ENCODE assay signal across 8 mouse cellular contexts in genomic region chr2:170220443-170220842, GRCm38 (mm10).
DNase-seq lines count a peak whose midpoint lies in the region; ATAC-seq and TF ChIP-seq lines count a peak whose summit lies in the region.

No protein-coding gene starts in this region.

- no peak for TF ChIP-seq CTCF in CH12.LX (conservative IDR thresholded peaks at IDR 0.05 in 1 of 2, IDR thresholded peaks at IDR 0.05 in 1 of 2; ENCODE audit: low read depth in 2 of 2, low read length in 2 of 2)
- no peak for TF ChIP-seq CTCF in cerebellum, adult 2 months (IDR thresholded peaks at IDR 0.05; ENCODE audit: borderline replicate concordance, insufficient read depth, low read depth, low read length)

- H3K9me3 ChIP-seq in erythroblast, embryonic 14.5 days (ENCODE audit: control insufficient read depth, low read length) = no peaks in the 10 kb centered on the region
- no peaks in the 10 kb centered on the region for H3K9me3 ChIP-seq in CH12.LX (replicated peaks; ENCODE audit: low read length)
- H3K9me3 ChIP-seq in forebrain, embryonic 13.5 days (replicated peaks) = no peaks in the 10 kb centered on the region
- no peaks in the 10 kb centered on the region for H3K9me3 ChIP-seq in liver, embryonic 15.5 days (replicated peaks)

- dilution Hi-C loops in CH12.LX (cut with MboI; ENCODE audit: extremely low pct_ligation_motif_present, extremely low pct_unique_long_range_greater_than_20kb, low sequenced_read_pairs) = no loop called here

- H3K4me2 ChIP-seq in CH12.LX (ENCODE audit: insufficient read depth, low read depth, poor library complexity, severe bottlenecking) = peak overlapping the region; percentile 96
- peak overlapping the region; percentile 66 for H3K4me2 ChIP-seq in forebrain, embryonic 13.5 days
- peak overlapping the region; percentile 83 for H3K4me2 ChIP-seq in liver, embryonic 15.5 days

- H3K79me2 ChIP-seq in CH12.LX (replicated peaks; ENCODE audit: control insufficient read depth, extremely low read depth, insufficient read depth, poor library complexity, severe bottlenecking) = no peaks in the 10 kb centered on the region

- no peak for ATAC-seq in erythroblast, adult 5-6 weeks (replicated peaks; ENCODE audit: low FRiP score, poor library complexity, severe bottlenecking)
- ATAC-seq in forebrain, embryonic 13.5 days = peak; percentile 19; the same call in 1 of the 2 replicates
- ATAC-seq in liver, embryonic 15.5 days (ENCODE audit: insufficient read depth) = no peak
- ATAC-seq in inflammation-experienced regulatory T-cells, adult 6 months = no peak

- H3K27ac ChIP-seq in CH12.LX (ENCODE audit: insufficient read depth, low read depth) = no peak overlapping the region
- H3K27ac ChIP-seq in forebrain, embryonic 13.5 days = peak overlapping the region; percentile 95
- H3K27ac ChIP-seq in liver, embryonic 15.5 days (replicated peaks) = peak overlapping the region; percentile 64
- no peak overlapping the region for H3K27ac ChIP-seq in cerebellum, adult 2 months (ENCODE audit: insufficient read depth, low read length)

- no peak for TF ChIP-seq EP300 in CH12.LX (IDR thresholded peaks at IDR 0.05; ENCODE audit: low read length)

- no peak for DNase-seq in CH12.LX (ENCODE audit: extremely low read depth)
- DNase-seq in cerebellum, adult 2 months = no peak
- no peak for DNase-seq in left cerebral cortex, adult 8-10 months (ENCODE audit: low spot score in 2 of 2)

- H3K4me3 ChIP-seq in erythroblast, embryonic 14.5 days (replicated peaks) = peak overlapping the region; percentile 61
- no peak overlapping the region for H3K4me3 ChIP-seq in CH12.LX (replicated peaks in 1 of 3; ENCODE audit: low read depth in 2 of 3, low read length in 2 of 3, poor library complexity in 1 of 3)
- H3K4me3 ChIP-seq in forebrain, embryonic 13.5 days = peak overlapping the region; percentile 35
- peak overlapping the region; percentile 56 for H3K4me3 ChIP-seq in liver, embryonic 15.5 days (replicated peaks)
- H3K4me3 ChIP-seq in cerebellum, adult 2 months (replicated peaks; ENCODE audit: insufficient read depth, low read depth, low read length) = no peak overlapping the region

- H3K9ac ChIP-seq in CH12.LX (ENCODE audit: insufficient read depth, low read depth) = peak overlapping the region; percentile 52; the same call in 1 of the 2 replicates
- peak overlapping the region; percentile 60 for H3K9ac ChIP-seq in forebrain, embryonic 13.5 days
- 0 out of 2 replicates have a peak overlapping the region, but pooled peaks have one; percentile 44 for H3K9ac ChIP-seq in liver, embryonic 15.5 days

- in situ Hi-C loops in CH12.LX (cut with MboI; ENCODE audit: low pct_ligation_motif_present, low pct_unique_long_range_greater_than_20kb, low sequenced_read_pairs) = no loop called here

- TF ChIP-seq POLR2A in CH12.LX (IDR thresholded peaks at IDR 0.05; ENCODE audit: low read depth, low read length) = no peak
- no peak for TF ChIP-seq POLR2A in cerebellum, adult 2 months (IDR thresholded peaks at IDR 0.05; ENCODE audit: borderline replicate concordance, insufficient read depth, low read length)

- TF ChIP-seq RAD21 in CH12.LX (IDR thresholded peaks at IDR 0.05; ENCODE audit: low read depth, low read length) = no peak

- peaks cover 55% of the 10 kb centered on the region for H3K4me1 ChIP-seq in erythroblast, embryonic 14.5 days (ENCODE audit: control insufficient read depth)
- H3K4me1 ChIP-seq in CH12.LX (ENCODE audit: control insufficient read depth in 1 of 2, insufficient read depth in 2 of 2) = peaks cover 11 to 30% of the 10 kb centered on the region in 2 experiments
- H3K4me1 ChIP-seq in forebrain, embryonic 13.5 days = peaks cover 59% of the 10 kb centered on the region
- H3K4me1 ChIP-seq in liver, embryonic 15.5 days (replicated peaks) = peaks cover 64% of the 10 kb centered on the region
- H3K4me1 ChIP-seq in cerebellum, adult 2 months (ENCODE audit: control insufficient read depth, insufficient read depth, low read length) = peaks cover 2% of the 10 kb centered on the region; the same call in 1 of the 2 replicates

- 3% methylated on average over 11 of the region's 11 CpGs for WGBS in forebrain, embryonic 13.5 days
- 5% methylated on average over 11 of the region's 11 CpGs for WGBS in liver, embryonic 15.5 days (ENCODE audit: insufficient replicate concordance)
- 28% methylated on average over 11 of the region's 11 CpGs for WGBS in cerebellum, adult 2 months

- peaks cover 29% of the 10 kb centered on the region for H3K27me3 ChIP-seq in erythroblast, embryonic 14.5 days (ENCODE audit: control insufficient read depth)
- H3K27me3 ChIP-seq in CH12.LX (replicated peaks) = no peaks in the 10 kb centered on the region
- H3K27me3 ChIP-seq in forebrain, embryonic 13.5 days = no peaks in the 10 kb centered on the region
- H3K27me3 ChIP-seq in liver, embryonic 15.5 days = no peaks in the 10 kb centered on the region; the same call in 1 of the 2 replicates
- H3K27me3 ChIP-seq in cerebellum, adult 2 months (ENCODE audit: control insufficient read depth, insufficient read depth, low read length) = no peaks in the 10 kb centered on the region; the same call in 1 of the 2 replicates

- H3K36me3 ChIP-seq in erythroblast, embryonic 14.5 days (ENCODE audit: control insufficient read depth) = no peaks in the 10 kb centered on the region
- no peaks in the 10 kb centered on the region for H3K36me3 ChIP-seq in CH12.LX (replicated peaks in 1 of 2; ENCODE audit: control insufficient read depth in 1 of 2, insufficient read depth in 1 of 2, low read length in 1 of 2)
- H3K36me3 ChIP-seq in forebrain, embryonic 13.5 days (ENCODE audit: poor library complexity, severe bottlenecking) = no peaks in the 10 kb centered on the region
- no peaks in the 10 kb centered on the region for H3K36me3 ChIP-seq in liver, embryonic 15.5 days (replicated peaks)

TF ChIP-seq in CH12.LX, 34 proteins besides CTCF, POLR2A, EP300 and RAD21:
- TF ChIP-seq IRF4 (IDR thresholded peaks at IDR 0.05; ENCODE audit: low read depth, low read length) (no peak), ZMIZ1 (IDR thresholded peaks at IDR 0.05; ENCODE audit: low read depth, low read length) (no peak), KAT2A (IDR thresholded peaks at IDR 0.05; ENCODE audit: insufficient replicate concordance, low read length) (no peak), MAFK (IDR thresholded peaks at IDR 0.05; ENCODE audit: insufficient replicate concordance, low read length) (no peak), USF2 (conservative IDR thresholded peaks at IDR 0.05; ENCODE audit: low read depth, low read length) (no peak), HCFC1 (IDR thresholded peaks at IDR 0.05; ENCODE audit: low read depth, low read length) (no peak), USF1 (IDR thresholded peaks at IDR 0.05; ENCODE audit: low read depth, low read length) (no peak), JUND (conservative IDR thresholded peaks at IDR 0.05; ENCODE audit: low read depth, low read length) (no peak), TBP (conservative IDR thresholded peaks at IDR 0.05; ENCODE audit: low read depth, low read length) (no peak), RCOR1 (conservative IDR thresholded peaks at IDR 0.05; ENCODE audit: low read depth, low read length) (no peak), ZC3H11A (IDR thresholded peaks at IDR 0.05; ENCODE audit: low read depth, low read length) (no peak), BHLHE40 (IDR thresholded peaks at IDR 0.05; ENCODE audit: low read depth, low read length) (no peak), SIN3A (IDR thresholded peaks at IDR 0.05; ENCODE audit: low read length) (no peak), MYC (IDR thresholded peaks at IDR 0.05; ENCODE audit: low read depth, low read length) (no peak), ETS1 (conservative IDR thresholded peaks at IDR 0.05; ENCODE audit: low read depth, low read length) (no peak), POLR2AphosphoS2 (IDR thresholded peaks at IDR 0.05; ENCODE audit: low read depth, low read length) (no peak), MEF2A (IDR thresholded peaks at IDR 0.05; ENCODE audit: borderline replicate concordance, low read depth, low read length) (no peak), NRF1 (IDR thresholded peaks at IDR 0.05; ENCODE audit: low read depth, low read length) (no peak)

Comparison
In these comparisons a context has a peak if more than half of its experiments do, and no peak if none do; other contexts are left out.
1. H3K4me3 ChIP-seq: peak in erythroblast, embryonic 14.5 days (single experiment), forebrain, embryonic 13.5 days (single experiment) and liver, embryonic 15.5 days (single experiment); none in CH12.LX (0 of 3) and cerebellum, adult 2 months (single experiment).
2. H3K27ac ChIP-seq: peak in forebrain, embryonic 13.5 days (single experiment) and liver, embryonic 15.5 days (single experiment); none in CH12.LX (single experiment) and cerebellum, adult 2 months (single experiment).
3. Peak in every context shown above with its lines, with median percentiles within 50 percentile points of each other: H3K4me2 ChIP-seq and H3K9ac ChIP-seq.